Mouse (Mus musculus) forebrain, embryonic 14.5 days (tissue): ENCODE measurements around the gene Tenm2. TPM values are rescaled to one million over a fixed set of nuclear protein-coding genes. Genes with fewer than 3 reads are reported as not detected.

Experiments
- ATAC-seq: fragments of 200-750 bp; cut with Nextera tagmentation; 2 replicates; pipeline ENCODE4 v1.8.0; 2017; ENCODE audit warnings: mild to moderate bottlenecking, moderate library complexity
- DNase-seq: peaks from one replicate; pipeline ENCODE4 v3.0.0-alpha.2; 2015; ENCODE audit warnings: low spot score
- H3K27ac ChIP-seq: fragments of 300-500 bp; sonication (generic); 2 replicates; pipeline ENCODE4 v1.5.1; 2014; ENCODE audit warnings: low read depth, mild to moderate bottlenecking, control low read depth, low read length, moderate library complexity
- H3K27me3 ChIP-seq: fragments of 300-500 bp; sonication (generic); replicated peaks from 2 replicates; pipeline ENCODE4 v1.6.1; 2014; ENCODE audit warnings: low read length, control low read depth, mixed read lengths; ENCODE audit not compliant: control insufficient read depth, insufficient read depth
- H3K36me3 ChIP-seq: fragments of 300-500 bp; sonication (generic); 2 replicates; pipeline ENCODE4 v1.6.1; 2014; ENCODE audit warnings: low read length, control low read depth; ENCODE audit not compliant: control insufficient read depth, insufficient read depth
- H3K4me1 ChIP-seq: fragments of 300-500 bp; sonication (generic); 2 replicates; pipeline ENCODE4 v1.6.1; 2014; ENCODE audit warnings: antibody characterized with exemption, low read length, control low read depth; ENCODE audit not compliant: control insufficient read depth, insufficient read depth
- H3K4me2 ChIP-seq: fragments of 300-500 bp; sonication (generic); 2 replicates; pipeline ENCODE4 v1.6.1; 2014; ENCODE audit warnings: mild to moderate bottlenecking, control low read depth, low read length
- H3K4me3 ChIP-seq: fragments of 300-500 bp; sonication (generic); 2 replicates; pipeline ENCODE4 v1.5.1; 2014; ENCODE audit warnings: low read depth, low read length, control low read depth
- H3K9ac ChIP-seq: fragments of 300-500 bp; sonication (generic); 2 replicates; pipeline ENCODE4 v1.6.1; 2014; ENCODE audit warnings: mild to moderate bottlenecking, low read length, control low read depth, moderate library complexity
- H3K9me3 ChIP-seq: fragments of 300-500 bp; sonication (generic); replicated peaks from 2 replicates; pipeline ENCODE4 v1.6.1; 2016; ENCODE audit warnings: low read length, control low read depth, mixed read lengths; ENCODE audit not compliant: control insufficient read depth
- WGBS: fragments of 180-500 bp; shearing (Covaris S2); extraction: QIAGEN DNeasy Blood & Tissue Kit; methylation state at CpG from one replicate; pipeline ENCODE4 v1.1.7; 2014; 5-methylcytosine and 5-hydroxymethylcytosine counted together
- polyA plus RNA-seq: library from polyadenylated mRNA; unstranded; fragments of >200 nt; fragmentation: Nextera tagmentation; extraction: Ambion mirVana; gene quantifications from 2 replicates; pipeline ENCODE4 v1.2.1, GENCODE M21; 2014

The Tenm2 gene
- polyA plus RNA-seq, 1 experiment from 2014 or later = 16.0 TPM

DNA sequence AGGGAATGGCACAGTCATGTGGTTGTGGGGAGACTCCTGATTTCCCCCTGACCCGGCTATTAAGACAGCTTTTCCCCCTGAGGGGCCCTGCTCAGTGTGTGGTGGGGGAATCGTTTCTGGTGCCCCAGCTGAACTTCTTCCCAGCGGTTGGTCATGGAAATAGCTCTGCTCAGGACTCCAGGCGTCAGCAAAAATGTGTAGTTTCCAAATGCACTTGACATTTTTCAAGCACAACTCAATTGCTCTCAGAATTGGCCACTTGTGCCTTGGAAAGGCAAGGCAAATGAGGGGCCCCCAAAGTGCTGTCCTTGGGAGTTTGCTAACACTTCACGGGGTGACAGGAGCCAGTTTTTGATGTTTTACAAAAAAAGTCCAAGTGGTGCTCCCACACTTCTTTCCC, 959.7 kb downstream of the Tenm2 start:
- Histone ChIP-seq H3K9ac (no peak overlapping the region), H3K27ac (no peak overlapping the region), H3K4me1 (no peaks in the 10 kb centered on the region; the same call in 1 of the 2 replicates), H3K4me3 (no peak overlapping the region), H3K9me3 (no peaks in the 10 kb centered on the region), H3K36me3 (0 out of 2 replicates have a peak, but pooled peaks cover 3% of the 10 kb centered on the region), H3K4me2 (no peak overlapping the region), H3K27me3 (no peaks in the 10 kb centered on the region)
- DNase-seq = no peak
- no peak for ATAC-seq
- 31% methylated on average over 5 of the region's 5 CpGs for WGBS

DNA sequence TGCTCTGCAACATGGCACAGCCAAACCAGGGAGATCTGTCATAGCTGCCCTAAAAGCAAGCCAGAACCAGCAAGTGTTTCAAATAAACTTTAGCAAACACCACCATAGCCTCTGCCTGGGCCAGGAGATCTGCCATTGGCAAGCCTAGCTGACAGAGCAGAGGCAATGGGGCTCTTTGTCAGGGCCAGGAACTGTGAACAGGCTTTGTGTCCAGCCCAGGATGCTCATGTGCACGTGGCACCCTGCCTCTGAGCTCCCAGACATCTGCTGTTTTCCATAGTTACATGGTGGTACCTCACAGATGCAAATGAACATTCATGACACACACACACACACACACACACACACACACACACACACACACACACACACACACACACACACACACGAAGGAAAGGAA, 963.6 kb downstream of the Tenm2 start:
- H3K4me2 ChIP-seq = no peak overlapping the region
- H3K36me3 ChIP-seq = 0 out of 2 replicates have a peak, but pooled peaks cover 3% of the 10 kb centered on the region
- no peaks in the 10 kb centered on the region for H3K27me3 ChIP-seq
- no peaks in the 10 kb centered on the region for H3K9me3 ChIP-seq
- DNase-seq (peak; percentile 62), ATAC-seq (peak; percentile 80; the same call in 1 of the 2 replicates)
- no peak overlapping the region for H3K4me3 ChIP-seq
- WGBS = 33% methylated on average over 2 of the region's 2 CpGs
- H3K27ac ChIP-seq = no peak overlapping the region
- H3K4me1 ChIP-seq = no peaks in the 10 kb centered on the region; the same call in 1 of the 2 replicates
- H3K9ac ChIP-seq = no peak overlapping the region

DNA sequence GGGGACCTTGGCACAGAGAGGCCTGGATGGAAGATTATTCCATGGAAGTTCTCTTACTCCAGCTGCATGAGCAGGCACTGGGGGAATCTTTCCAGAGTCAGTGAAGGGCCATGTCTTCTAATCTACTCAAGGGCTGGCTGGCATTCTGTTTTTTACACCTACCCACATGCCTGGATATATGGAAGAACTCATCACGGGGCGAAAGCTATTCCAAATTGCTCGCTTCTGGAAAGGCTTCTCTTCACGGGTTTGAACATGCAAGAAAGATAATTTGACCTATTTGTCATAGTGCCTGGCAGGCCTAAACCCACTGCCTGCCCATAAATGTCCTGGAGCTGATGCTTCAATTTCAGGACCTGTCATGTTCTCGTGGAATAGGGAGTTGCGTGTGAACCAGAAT, 965.8 kb downstream of the Tenm2 start:
- peaks cover 4% of the 10 kb centered on the region; the same call in 1 of the 2 replicates for H3K4me1 ChIP-seq
- no peak for DNase-seq
- H3K9me3 ChIP-seq = no peaks in the 10 kb centered on the region
- H3K36me3 ChIP-seq = 0 out of 2 replicates have a peak, but pooled peaks cover 3% of the 10 kb centered on the region
- no peak overlapping the region for H3K4me3 ChIP-seq
- 95% methylated on average over 6 of the region's 6 CpGs for WGBS
- H3K9ac ChIP-seq = no peak overlapping the region
- no peak overlapping the region for H3K4me2 ChIP-seq
- no peak for ATAC-seq
- H3K27ac ChIP-seq = no peak overlapping the region
- no peaks in the 10 kb centered on the region for H3K27me3 ChIP-seq

DNA sequence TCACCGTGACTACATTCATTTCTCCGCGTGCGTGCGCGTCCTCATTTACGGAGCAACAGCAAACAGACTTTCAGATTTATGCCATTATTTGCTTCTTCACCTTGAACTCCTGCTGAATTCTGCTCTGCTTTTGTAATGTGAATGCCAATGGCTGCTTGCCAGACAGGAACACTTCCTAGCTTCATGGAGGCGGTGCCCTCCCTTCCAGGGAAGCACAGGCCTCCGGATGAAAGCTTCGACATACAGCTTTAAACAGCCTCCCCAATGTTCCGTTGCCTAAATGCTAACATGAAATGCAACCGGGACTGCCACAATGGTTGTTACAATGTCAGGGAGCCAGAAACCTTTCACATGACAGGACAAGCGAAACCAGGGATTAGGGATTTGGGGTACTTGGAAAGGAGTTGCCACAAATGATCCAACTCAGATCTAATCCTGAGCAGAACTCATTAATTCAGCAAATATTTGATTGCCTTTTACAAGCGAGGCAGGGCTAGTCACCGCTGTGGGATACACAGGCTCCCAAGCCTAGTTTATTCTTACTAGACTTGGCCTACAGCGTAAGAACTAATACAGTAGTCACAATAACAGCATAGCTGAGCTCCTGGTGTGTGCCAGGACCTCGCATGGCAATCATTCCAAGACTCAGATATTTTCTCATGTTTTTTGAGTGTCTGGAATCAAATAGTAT, 970.8 kb downstream of the Tenm2 start:
- Histone ChIP-seq H3K4me3 (no peak overlapping the region), H3K27ac (0 out of 2 replicates have a peak overlapping the region, but pooled peaks have one; percentile 10), H3K9ac (no peak overlapping the region), H3K4me2 (peak overlapping the region; percentile 24; the same call in 1 of the 2 replicates), H3K4me1 (peaks cover 13% of the 10 kb centered on the region), H3K27me3 (no peaks in the 10 kb centered on the region), H3K36me3 (no peaks in the 10 kb centered on the region), H3K9me3 (no peaks in the 10 kb centered on the region)
- 21% methylated on average over 17 of the region's 17 CpGs for WGBS
- ATAC-seq = peak; percentile 61; the same call in 1 of the 2 replicates
- DNase-seq = peak; percentile 79

DNA sequence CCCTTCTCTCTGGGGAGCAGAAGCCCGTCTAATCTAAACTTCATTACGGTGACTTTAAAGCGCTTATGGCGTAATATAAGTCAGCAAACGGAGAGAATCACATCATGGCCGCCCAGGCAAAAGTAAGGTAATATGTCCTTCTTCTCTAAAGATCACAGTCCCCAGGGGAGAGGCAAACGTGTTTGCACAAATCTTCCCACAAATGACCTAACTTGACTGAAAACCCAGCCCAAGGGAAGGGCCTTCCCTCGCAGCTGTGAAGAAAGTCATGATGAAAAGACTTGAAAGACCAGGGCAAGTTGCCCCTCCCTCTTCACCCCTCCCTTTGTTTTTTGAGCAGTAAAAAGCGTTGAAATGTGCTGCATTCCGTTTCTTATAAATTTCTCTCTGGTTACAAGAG, 971.9 kb downstream of the Tenm2 start:
- H3K27ac ChIP-seq = no peak overlapping the region
- H3K36me3 ChIP-seq = no peaks in the 10 kb centered on the region
- H3K9ac ChIP-seq = no peak overlapping the region
- no peak overlapping the region for H3K4me2 ChIP-seq
- WGBS = 58% methylated on average over 10 of the region's 10 CpGs
- peaks cover 13% of the 10 kb centered on the region for H3K4me1 ChIP-seq
- H3K4me3 ChIP-seq = no peak overlapping the region
- no peak for DNase-seq
- no peaks in the 10 kb centered on the region for H3K9me3 ChIP-seq
- no peak for ATAC-seq
- H3K27me3 ChIP-seq = no peaks in the 10 kb centered on the region

DNA sequence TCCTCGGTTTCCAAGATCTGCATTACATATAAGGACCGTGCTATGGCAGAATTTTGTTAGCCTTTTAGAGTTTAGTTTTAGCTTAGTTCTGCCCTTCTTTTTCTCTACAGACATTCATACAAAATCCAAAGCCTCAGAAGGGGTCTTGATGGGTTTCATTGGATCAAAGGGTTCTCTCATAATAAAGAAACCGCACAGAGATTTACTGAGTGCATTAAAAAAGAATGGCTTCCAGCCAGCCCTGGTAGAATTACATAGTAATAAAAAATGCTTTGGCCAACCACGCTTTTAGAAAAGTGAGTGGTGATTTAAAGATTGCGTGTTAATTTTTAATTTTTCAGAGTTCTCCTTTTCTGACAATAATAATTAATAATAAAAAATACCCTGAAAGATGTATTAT, 978.6 kb downstream of the Tenm2 start:
- no peak overlapping the region for H3K9ac ChIP-seq
- no peak overlapping the region for H3K27ac ChIP-seq
- ATAC-seq = no peak
- WGBS = 49% methylated on average over 5 of the region's 5 CpGs
- no peaks in the 10 kb centered on the region for H3K27me3 ChIP-seq
- H3K4me3 ChIP-seq = no peak overlapping the region
- no peaks in the 10 kb centered on the region for H3K36me3 ChIP-seq
- H3K4me1 ChIP-seq = no peaks in the 10 kb centered on the region; the same call in none of the 2 replicates
- no peak overlapping the region for H3K4me2 ChIP-seq
- H3K9me3 ChIP-seq = peaks cover 2% of the 10 kb centered on the region; the same call in 1 of the 2 replicates
- DNase-seq = no peak

DNA sequence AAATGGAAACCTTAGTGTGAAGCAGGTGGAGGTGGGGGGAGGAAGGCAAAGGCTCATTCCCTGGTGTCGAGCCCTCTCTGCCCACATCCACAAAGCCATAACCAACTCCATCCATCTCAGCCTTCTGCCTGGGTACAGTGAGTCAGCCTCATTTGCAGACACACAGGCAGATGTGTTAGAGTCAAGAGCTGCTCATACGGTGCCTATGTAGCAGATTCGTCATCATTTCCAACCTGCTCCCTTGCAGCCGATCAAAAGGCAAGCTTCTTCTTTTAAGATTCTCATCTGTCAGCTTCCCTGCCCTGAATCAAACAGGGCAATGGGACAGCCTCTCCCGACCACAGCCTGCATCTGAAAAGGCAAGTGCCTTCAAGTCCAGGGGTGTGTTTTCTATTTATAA, 979.0 kb downstream of the Tenm2 start:
- ATAC-seq (no peak), DNase-seq (no peak)
- H3K9me3 ChIP-seq = peaks cover 2% of the 10 kb centered on the region; the same call in 1 of the 2 replicates
- no peaks in the 10 kb centered on the region for H3K27me3 ChIP-seq
- no peaks in the 10 kb centered on the region for H3K36me3 ChIP-seq
- no peak overlapping the region for H3K9ac ChIP-seq
- H3K4me2 ChIP-seq = no peak overlapping the region
- no peak overlapping the region for H3K4me3 ChIP-seq
- 65% methylated on average over 5 of the region's 5 CpGs for WGBS
- H3K4me1 ChIP-seq = no peaks in the 10 kb centered on the region; the same call in none of the 2 replicates
- H3K27ac ChIP-seq = no peak overlapping the region

DNA sequence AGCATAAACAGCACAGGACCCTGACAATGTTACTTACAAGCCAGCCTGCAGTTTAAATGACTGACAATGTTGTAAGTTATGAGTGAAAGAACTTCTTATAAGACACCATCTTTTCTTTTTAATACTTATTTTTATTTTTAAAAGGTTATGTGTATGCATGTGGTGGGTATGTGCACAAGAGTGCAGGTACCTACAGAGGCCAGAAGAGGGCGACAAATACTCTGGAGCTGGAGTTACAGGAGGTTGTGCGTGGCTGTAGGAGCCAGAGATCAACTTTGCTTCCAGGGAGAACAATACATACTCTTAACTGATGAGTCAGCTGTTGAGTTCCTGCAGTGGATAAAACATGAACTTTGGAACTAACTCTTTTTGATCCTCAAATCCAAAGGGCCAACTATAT, 981.7 kb downstream of the Tenm2 start:
- Histone ChIP-seq H3K27ac (no peak overlapping the region), H3K27me3 (no peaks in the 10 kb centered on the region), H3K4me2 (no peak overlapping the region), H3K9ac (no peak overlapping the region), H3K9me3 (peaks cover 2% of the 10 kb centered on the region; the same call in 1 of the 2 replicates), H3K36me3 (no peaks in the 10 kb centered on the region), H3K4me1 (peaks cover 3% of the 10 kb centered on the region), H3K4me3 (no peak overlapping the region)
- ATAC-seq = no peak
- DNase-seq = no peak
- WGBS = 88% methylated on average over 2 of the region's 2 CpGs

DNA sequence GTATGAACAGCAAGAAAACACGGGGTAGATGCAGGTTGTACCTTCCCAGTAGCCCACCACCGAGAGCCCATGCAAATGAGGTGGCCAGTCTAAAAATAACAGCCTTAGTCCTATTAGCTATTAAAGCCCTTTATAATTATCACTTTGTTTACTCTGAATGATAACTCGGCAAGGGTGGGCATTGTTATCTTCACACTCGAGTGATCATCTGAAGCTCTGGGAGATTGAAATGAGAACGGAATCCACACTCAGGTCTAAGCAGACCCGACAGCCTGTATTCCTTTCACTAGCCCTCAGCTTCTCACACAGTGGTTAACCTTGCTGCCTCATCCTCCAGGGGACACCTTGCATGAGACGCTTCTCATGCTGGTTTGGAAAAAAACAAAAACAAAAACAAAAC, 985.7 kb downstream of the Tenm2 start:
- H3K27ac ChIP-seq = no peak overlapping the region
- DNase-seq = no peak
- H3K27me3 ChIP-seq = no peaks in the 10 kb centered on the region

More for the DNA sequence above, 985.7 kb downstream of the Tenm2 start:
- Histone ChIP-seq H3K4me1 (peaks cover 6% of the 10 kb centered on the region), H3K4me2 (no peak overlapping the region), H3K9ac (no peak overlapping the region), H3K9me3 (peaks cover 2% of the 10 kb centered on the region; the same call in 1 of the 2 replicates), H3K36me3 (no peaks in the 10 kb centered on the region), H3K4me3 (no peak overlapping the region)
- ATAC-seq = no peak
- WGBS = 16% methylated on average over 7 of the region's 7 CpGs
